Mouse (Mus musculus) liver, embryonic 12.5 days (tissue): ENCODE measurements around the gene Cnpy4. TPM values are rescaled to one million over a fixed set of nuclear protein-coding genes. Genes with fewer than 3 reads are reported as not detected.
A peak's percentile ranks its signal among the peaks of the same experiment; 100 is the strongest.

ENCODE experiments used
- ATAC-seq: fragments of 200-750 bp; cut with Nextera tagmentation; 2 replicates; pipeline ENCODE4 v1.8.0; 2017; ENCODE audit warnings: moderate number of reproducible peaks, mild to moderate bottlenecking, moderate library complexity
- H3K27ac ChIP-seq: fragments of 300-500 bp; sonication (generic); 2 replicates; pipeline ENCODE4 v1.5.1; 2016; ENCODE audit warnings: mild to moderate bottlenecking
- H3K27me3 ChIP-seq: fragments of 300-500 bp; sonication (generic); replicated peaks from 2 replicates; pipeline ENCODE4 v1.6.1; 2016; ENCODE audit warnings: mild to moderate bottlenecking, moderate library complexity
- H3K36me3 ChIP-seq: fragments of 300-500 bp; sonication (generic); 2 replicates; pipeline ENCODE4 v1.6.1; 2016; ENCODE audit warnings: mild to moderate bottlenecking, moderate library complexity
- H3K4me1 ChIP-seq: fragments of 300-500 bp; sonication (generic); 2 replicates; pipeline ENCODE4 v1.6.1; 2016
- H3K4me2 ChIP-seq: fragments of 300-500 bp; sonication (generic); 2 replicates; pipeline ENCODE4 v1.6.1; 2016; ENCODE audit warnings: mild to moderate bottlenecking, moderate library complexity
- H3K4me3 ChIP-seq: fragments of 300-500 bp; sonication (generic); 2 replicates; pipeline ENCODE4 v1.5.1; 2016; ENCODE audit warnings: mild to moderate bottlenecking, moderate library complexity
- H3K9ac ChIP-seq: fragments of 300-500 bp; sonication (generic); 2 replicates; pipeline ENCODE4 v1.6.1; 2016; ENCODE audit warnings: mild to moderate bottlenecking, moderate library complexity
- H3K9me3 ChIP-seq: fragments of 300-500 bp; sonication (generic); replicated peaks from 2 replicates; pipeline ENCODE4 v1.6.1; 2016; ENCODE audit warnings: mild to moderate bottlenecking, moderate library complexity
- WGBS: fragments of 180-500 bp; shearing (Covaris S2); methylation state at CpG from one replicate; pipeline ENCODE4 v1.1.7; 2016; ENCODE audit not compliant: insufficient replicate concordance; 5-methylcytosine and 5-hydroxymethylcytosine counted together
- polyA plus RNA-seq: library from polyadenylated mRNA; unstranded; fragments of >200 nt; fragmentation: Nextera tagmentation; extraction: Ambion mirVana; gene quantifications from 2 replicates; pipeline ENCODE4 v1.2.1, GENCODE M21; 2016

Gene Cnpy4
- polyA plus RNA-seq = 20.3 and 21.3 TPM in 2 replicates

DNA sequence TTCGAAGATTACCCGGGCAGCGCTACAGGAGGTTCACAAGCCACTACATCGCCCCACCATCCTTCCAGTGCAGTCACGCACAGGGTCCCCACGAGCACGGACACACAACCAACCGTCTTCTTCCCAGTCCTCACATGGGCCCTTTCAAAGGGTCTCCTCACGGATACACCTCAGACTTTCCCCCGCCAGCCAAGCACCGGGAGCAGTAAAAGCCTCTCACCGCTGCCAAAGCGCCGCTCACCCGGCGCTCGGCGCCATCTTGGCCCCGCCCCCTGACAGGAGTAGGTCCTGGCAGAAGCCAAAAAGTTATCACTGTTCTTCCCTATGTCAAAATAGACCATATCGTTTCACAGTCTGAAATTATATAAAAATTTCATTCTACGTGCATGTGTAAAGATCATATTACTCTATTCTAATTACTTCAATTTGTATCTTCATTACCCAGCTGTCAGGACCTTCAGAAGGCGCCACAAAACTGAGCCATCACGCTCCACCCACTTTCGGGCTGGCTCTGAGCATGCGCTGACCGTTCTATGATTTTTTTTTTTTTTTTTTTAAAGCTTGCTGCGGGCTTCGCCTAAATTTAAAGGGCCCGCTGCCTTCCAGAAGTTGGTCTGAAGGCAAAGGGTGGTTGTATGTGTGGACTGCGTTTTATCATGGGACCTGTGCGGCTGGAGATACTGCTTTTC lies at the start of gene Cnpy4, which contains the start of gene Taf6:
TSS of gene Cnpy4 (plus strand) at position 536 of the 689 bp plus-strand sequence.
TSS of gene Taf6 (minus strand) at position 502 of the 689 bp plus-strand sequence.
- peak within 1 kb of the TSS; percentile 80 for H3K4me2 ChIP-seq
- H3K27ac ChIP-seq = peak within 1 kb of the TSS; percentile 85
- H3K36me3 ChIP-seq = peaks cover 46% of the 10 kb centered on the region
- H3K4me1 ChIP-seq = peaks cover 34% of the 10 kb centered on the region
- ATAC-seq = peak; percentile 83
- no peaks in the 10 kb centered on the region for H3K27me3 ChIP-seq
- H3K4me3 ChIP-seq = peak within 1 kb of the TSS; percentile 86
- no peaks in the 10 kb centered on the region for H3K9me3 ChIP-seq
- H3K9ac ChIP-seq = peak within 1 kb of the TSS; percentile 85
- under 1% methylated on average over 31 of the region's 31 CpGs for WGBS

DNA sequence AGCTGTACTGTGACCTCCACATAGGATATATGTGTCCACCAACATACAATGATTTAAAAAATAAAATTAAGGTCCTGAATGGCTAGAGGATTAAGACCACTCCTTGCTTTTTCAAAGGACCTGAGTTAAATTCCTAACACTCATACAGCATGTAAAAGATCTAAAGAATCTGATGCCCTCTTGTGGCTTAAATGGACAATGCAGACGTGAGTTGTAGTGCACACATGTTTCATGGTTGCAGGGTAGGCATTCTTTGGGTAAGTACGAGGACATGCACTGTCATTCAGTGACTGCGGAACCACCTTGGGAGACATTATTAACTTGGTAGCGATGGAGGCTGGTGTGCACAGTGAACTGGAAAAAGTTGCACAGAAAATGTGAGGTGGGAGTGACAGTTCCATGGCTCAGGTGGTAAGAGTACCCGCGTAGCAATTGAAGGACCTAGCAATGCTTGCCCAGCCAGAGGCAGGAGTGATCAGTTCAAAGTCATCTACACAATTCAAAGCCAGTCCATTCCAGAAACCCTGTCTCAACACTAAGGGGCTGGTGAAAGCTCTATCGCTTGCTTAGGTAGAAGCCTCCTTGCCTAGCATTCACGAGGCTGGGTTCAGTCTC lies 49.2 kb upstream of the Cnpy4 start:
- peak; percentile 63; the same call in 1 of the 2 replicates for ATAC-seq
- WGBS = 47% methylated on average over 8 of the region's 8 CpGs

DNA sequence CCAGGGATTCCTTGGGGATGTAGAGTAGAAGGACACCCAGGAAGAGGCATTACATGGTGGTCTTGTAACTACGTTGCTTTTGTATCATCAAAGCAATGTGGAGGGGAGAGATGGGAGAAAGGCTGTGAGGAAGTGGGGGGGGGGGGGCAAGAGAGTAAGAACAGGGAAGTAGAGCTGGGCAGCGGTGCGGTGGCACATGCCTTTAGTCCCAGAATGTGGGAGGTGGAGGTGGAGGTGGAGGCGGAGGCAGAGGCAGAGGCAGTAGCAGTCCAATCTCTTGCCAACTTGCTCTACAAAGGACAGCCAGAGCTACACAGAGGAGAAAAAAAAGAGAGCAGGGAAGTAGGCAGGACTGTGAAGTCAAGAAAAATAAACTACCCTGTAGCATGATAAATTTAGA lies 48.7 kb upstream of the Cnpy4 start:
- WGBS = 30% methylated on average over 2 of the region's 4 CpGs
- H3K4me1 ChIP-seq = peaks cover 22% of the 10 kb centered on the region

More for the DNA sequence above, 49.2 kb upstream of the Cnpy4 start:
- Histone ChIP-seq H3K4me3 (no peak overlapping the region), H3K9me3 (no peaks in the 10 kb centered on the region), H3K9ac (no peak overlapping the region), H3K27me3 (no peaks in the 10 kb centered on the region), H3K36me3 (peaks cover 28% of the 10 kb centered on the region), H3K4me1 (peaks cover 22% of the 10 kb centered on the region), H3K4me2 (no peak overlapping the region), H3K27ac (no peak overlapping the region)

DNA sequence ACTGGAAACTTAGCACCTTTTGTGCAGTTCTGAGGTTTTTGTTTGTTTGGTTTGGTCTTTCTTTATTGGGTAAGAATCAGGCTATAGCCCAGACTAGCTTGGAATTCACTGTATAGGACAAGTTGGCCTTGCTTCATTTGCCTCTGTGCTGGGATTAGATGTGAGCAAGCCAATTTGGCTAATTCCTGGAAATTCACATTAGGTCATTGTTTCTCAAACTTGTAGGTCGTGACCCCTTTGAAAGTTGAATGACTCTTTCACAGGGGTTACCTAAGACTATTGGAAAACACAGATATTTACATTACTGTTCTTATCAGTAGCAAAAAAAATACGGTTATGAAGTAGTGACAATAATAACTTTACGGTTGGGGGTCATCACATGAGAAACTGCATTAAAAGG lies 32.9 kb upstream of the Cnpy4 start:
- Histone ChIP-seq H3K4me3 (peak overlapping the region; percentile 84), H3K27me3 (no peaks in the 10 kb centered on the region), H3K36me3 (peaks cover 29% of the 10 kb centered on the region), H3K27ac (no peak overlapping the region), H3K4me1 (peaks cover 15% of the 10 kb centered on the region), H3K9ac (peak overlapping the region; percentile 84; the same call in 1 of the 2 replicates), H3K9me3 (no peaks in the 10 kb centered on the region), H3K4me2 (peak overlapping the region; percentile 79)
- no peak for ATAC-seq
- 58% methylated on average over 3 of the region's 3 CpGs for WGBS

More for the DNA sequence above, 48.7 kb upstream of the Cnpy4 start:
- no peak overlapping the region for H3K4me2 ChIP-seq
- H3K27me3 ChIP-seq = no peaks in the 10 kb centered on the region
- no peak for ATAC-seq
- no peak overlapping the region for H3K9ac ChIP-seq
- no peak overlapping the region for H3K4me3 ChIP-seq
- H3K27ac ChIP-seq = no peak overlapping the region
- H3K36me3 ChIP-seq = peaks cover 27% of the 10 kb centered on the region
- no peaks in the 10 kb centered on the region for H3K9me3 ChIP-seq

GRCm38 (mm10) chr5:138155443-138155976 lies 31.8 kb upstream of the Cnpy4 start, which contains the start of gene Zfp113:
TSS of gene Zfp113 (minus strand) at chr5:138155744.
- peak; percentile 97 for ATAC-seq
- WGBS = under 1% methylated on average over 31 of the region's 31 CpGs
- peak within 1 kb of the TSS; percentile 79 for H3K4me2 ChIP-seq
- peaks cover 19% of the 10 kb centered on the region for H3K4me1 ChIP-seq
- H3K4me3 ChIP-seq = peak within 1 kb of the TSS; percentile 84
- H3K9me3 ChIP-seq = no peaks in the 10 kb centered on the region
- H3K27me3 ChIP-seq = no peaks in the 10 kb centered on the region
- H3K36me3 ChIP-seq = peaks cover 24% of the 10 kb centered on the region
- H3K9ac ChIP-seq = peak within 1 kb of the TSS; percentile 84
- H3K27ac ChIP-seq = peak within 1 kb of the TSS; percentile 82

DNA sequence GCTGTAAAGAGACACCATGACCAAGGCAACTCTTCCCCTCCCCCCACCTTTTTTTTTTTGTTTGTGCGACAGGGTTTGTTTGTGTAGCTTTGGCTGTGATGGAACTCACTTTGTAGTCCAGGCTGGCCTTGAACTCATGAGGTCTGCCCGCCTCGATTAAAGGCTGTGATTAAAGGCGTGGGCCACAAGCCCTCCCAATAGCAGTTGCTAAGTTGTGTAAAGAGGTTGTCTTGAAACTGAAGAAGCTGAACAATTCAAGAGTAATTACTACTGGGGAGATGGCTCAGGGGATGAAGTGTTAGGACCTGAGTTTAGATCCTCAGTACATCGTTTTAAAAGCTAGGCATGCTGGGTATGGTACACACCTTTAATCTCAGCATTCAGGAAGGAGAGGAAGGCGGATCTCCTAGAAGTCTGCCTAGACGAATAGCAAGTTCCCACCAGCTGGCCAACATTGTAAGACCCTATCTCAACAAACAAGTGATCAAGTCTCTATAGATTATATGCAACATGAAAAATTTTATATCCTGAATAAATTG lies 27.0 kb upstream of the Cnpy4 start:
- Histone ChIP-seq H3K9me3 (no peaks in the 10 kb centered on the region), H3K9ac (peak overlapping the region; percentile 80), H3K36me3 (peaks cover 33% of the 10 kb centered on the region), H3K4me3 (peak overlapping the region; percentile 75), H3K4me2 (peak overlapping the region; percentile 81), H3K4me1 (peaks cover 34% of the 10 kb centered on the region), H3K27me3 (no peaks in the 10 kb centered on the region), H3K27ac (peak overlapping the region; percentile 50; the same call in 1 of the 2 replicates)
- WGBS = 64% methylated on average over 7 of the region's 7 CpGs
- no peak for ATAC-seq

DNA sequence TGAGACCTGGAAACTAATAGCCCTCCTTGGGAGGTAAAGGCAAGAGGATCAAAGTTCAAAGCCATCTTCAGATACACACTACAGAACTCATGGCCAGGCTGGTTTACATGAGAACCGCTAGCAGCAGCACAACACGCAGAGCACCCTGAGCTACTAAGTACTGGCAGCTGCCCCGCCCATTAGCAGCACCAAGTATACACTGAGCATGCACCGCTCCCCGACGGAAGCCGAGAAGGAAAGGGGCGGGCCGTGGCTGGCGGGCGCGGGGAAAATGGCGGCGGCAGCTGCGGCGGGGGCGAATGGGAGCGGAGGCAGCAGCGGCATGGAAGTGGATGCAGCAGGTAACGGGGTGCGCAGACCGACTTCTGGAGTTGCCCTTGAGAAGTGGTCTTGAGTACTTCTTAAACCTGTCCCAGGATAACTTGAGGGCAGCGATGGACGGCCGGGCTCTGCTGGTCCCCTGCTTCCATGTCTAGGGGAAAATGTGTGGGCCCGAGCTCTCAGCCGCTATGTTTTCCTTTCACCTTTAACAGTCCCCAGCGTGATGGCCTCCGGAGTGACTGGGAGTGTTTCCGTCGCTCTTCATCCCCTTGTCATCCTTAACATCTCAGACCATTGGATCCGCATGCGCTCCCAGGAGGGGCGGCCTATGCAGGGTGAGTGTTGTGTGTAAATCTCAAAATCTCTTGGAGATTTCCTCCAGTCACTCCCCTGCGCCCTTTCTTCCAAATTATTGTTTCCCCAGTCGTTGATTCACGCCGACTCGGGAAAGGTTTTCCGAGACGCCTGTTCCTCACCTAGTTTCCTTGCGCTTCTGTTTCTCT lies 26.2 kb upstream of the Cnpy4 start, which contains the start of gene Cops6:
TSS of gene Cops6 (plus strand) at position 230 of the 824 bp plus-strand sequence.
- no peaks in the 10 kb centered on the region for H3K9me3 ChIP-seq
- H3K9ac ChIP-seq = peak within 1 kb of the TSS; percentile 80
- H3K36me3 ChIP-seq = peaks cover 40% of the 10 kb centered on the region
- H3K27me3 ChIP-seq = no peaks in the 10 kb centered on the region
- peaks cover 32% of the 10 kb centered on the region for H3K4me1 ChIP-seq
- peak within 1 kb of the TSS; percentile 75 for H3K4me3 ChIP-seq
- WGBS = under 1% methylated on average over 42 of the region's 42 CpGs
- H3K4me2 ChIP-seq = peak within 1 kb of the TSS; percentile 81
- peak; percentile 94 for ATAC-seq
- peak within 1 kb of the TSS; percentile 66 for H3K27ac ChIP-seq

DNA sequence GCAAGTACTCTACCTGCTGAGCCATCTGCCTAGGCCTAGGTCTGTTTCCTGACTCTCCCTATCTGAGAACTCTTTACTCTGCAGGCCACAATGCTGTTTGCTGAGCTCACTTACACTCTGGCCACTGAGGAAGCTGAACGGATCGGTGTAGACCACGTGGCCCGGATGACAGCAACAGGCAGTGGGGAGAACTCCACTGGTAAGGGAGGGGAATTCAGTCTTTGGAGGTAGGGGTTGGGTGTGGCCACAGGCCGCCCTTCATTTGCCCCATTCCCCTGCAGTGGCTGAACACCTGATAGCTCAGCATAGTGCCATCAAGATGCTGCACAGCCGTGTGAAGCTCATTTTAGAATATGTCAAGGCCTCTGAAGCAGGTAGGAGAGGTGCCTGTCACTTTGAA lies 24.2 kb upstream of the Cnpy4 start:
- 69% methylated on average over 6 of the region's 6 CpGs for WGBS
- ATAC-seq = no peak
- H3K36me3 ChIP-seq = peaks cover 60% of the 10 kb centered on the region
- H3K27me3 ChIP-seq = no peaks in the 10 kb centered on the region
- H3K27ac ChIP-seq = peak overlapping the region; percentile 66; the same call in 1 of the 2 replicates
- H3K4me3 ChIP-seq = no peak overlapping the region
- H3K9me3 ChIP-seq = no peaks in the 10 kb centered on the region
- H3K4me2 ChIP-seq = no peak overlapping the region
- peaks cover 39% of the 10 kb centered on the region for H3K4me1 ChIP-seq
- no peak overlapping the region for H3K9ac ChIP-seq

DNA sequence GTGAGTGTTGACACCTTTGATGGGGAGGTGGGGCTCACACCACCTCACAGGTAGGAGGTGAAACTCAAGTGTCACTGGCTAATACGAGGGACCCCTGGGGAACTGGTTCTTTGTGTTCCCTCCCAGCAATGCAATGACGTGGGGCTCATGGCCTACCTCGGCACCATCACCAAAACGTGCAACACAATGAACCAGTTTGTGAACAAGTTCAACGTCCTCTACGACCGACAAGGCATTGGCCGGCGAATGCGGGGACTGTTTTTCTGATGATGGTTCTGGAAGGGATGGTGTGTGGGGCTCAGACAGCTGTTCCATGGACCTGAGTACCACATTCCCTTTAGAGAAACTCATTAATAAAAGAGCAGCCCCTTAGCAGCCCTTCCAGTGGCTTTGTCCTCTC lies 23.7 kb upstream of the Cnpy4 start:
- no peak overlapping the region for H3K4me2 ChIP-seq
- no peak overlapping the region for H3K9ac ChIP-seq
- no peak for ATAC-seq
- H3K36me3 ChIP-seq = peaks cover 66% of the 10 kb centered on the region
- 77% methylated on average over 10 of the region's 10 CpGs for WGBS
- H3K9me3 ChIP-seq = no peaks in the 10 kb centered on the region
- H3K27ac ChIP-seq = no peak overlapping the region
- H3K27me3 ChIP-seq = no peaks in the 10 kb centered on the region
- peaks cover 45% of the 10 kb centered on the region for H3K4me1 ChIP-seq
- no peak overlapping the region for H3K4me3 ChIP-seq

DNA sequence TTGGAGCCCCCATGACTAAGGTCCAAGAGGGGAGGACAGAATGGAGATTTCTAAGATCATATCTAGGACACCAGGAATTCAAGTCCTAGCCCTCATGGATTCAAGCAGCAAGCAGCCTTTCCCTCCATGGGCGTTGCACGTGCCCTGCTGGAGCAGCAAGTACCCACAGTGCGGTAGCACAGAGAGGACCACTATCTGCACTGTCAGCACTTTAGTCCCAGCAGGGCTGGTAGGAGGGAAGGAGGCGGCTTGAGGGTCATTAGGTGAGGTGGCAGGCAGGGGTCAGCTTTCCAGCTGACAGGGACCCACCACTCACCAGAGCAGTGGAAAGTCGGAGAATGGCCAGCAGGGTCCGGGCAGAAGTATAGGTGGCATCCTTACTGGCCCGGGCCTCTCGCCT lies 21.7 kb upstream of the Cnpy4 start:
- WGBS = 87% methylated on average over 8 of the region's 8 CpGs
- H3K27me3 ChIP-seq = no peaks in the 10 kb centered on the region

DNA sequence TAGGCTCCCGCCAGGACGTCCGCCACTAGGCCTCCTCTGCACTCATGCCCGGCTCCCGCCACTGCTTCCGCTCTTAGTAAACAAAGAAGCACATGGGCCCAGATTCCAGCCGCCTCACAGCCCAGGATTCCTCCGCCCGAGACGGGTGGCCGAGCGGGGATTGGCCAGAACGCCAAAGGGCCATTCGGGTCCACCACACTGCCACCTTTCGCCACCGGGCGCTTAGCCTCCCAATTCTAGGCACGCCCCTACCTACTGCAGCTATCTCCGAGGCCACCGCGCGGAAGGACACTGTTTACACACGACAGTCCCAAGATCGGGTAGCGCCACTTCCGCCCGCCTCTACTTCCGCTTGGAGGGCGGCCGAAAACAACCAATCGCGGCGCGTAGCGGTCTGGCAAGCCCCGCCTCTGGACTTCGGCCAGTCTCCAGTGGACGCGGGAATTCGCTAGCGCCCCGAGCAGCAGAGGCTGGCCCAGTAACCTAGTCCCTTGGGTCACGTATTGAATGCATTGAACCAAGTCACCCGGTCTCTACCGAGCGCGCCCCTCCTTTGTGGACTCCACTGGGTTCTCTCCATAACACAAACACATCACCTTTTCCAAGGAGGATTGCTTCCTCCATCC lies 16.2 kb upstream of the Cnpy4 start:
- no peaks in the 10 kb centered on the region for H3K9me3 ChIP-seq
- WGBS = under 1% methylated on average over 47 of the region's 47 CpGs
- peak overlapping the region; percentile 85 for H3K4me3 ChIP-seq
- H3K27ac ChIP-seq = peak overlapping the region; percentile 99
- peak overlapping the region; percentile 94 for H3K9ac ChIP-seq
- peak overlapping the region; percentile 92 for H3K4me2 ChIP-seq
- no peaks in the 10 kb centered on the region for H3K27me3 ChIP-seq
- ATAC-seq = peak; percentile 80
- H3K36me3 ChIP-seq = peaks cover 68% of the 10 kb centered on the region
- H3K4me1 ChIP-seq = peaks cover 49% of the 10 kb centered on the region

More for the DNA sequence above, 21.7 kb upstream of the Cnpy4 start:
- Histone ChIP-seq H3K4me1 (peaks cover 57% of the 10 kb centered on the region), H3K9me3 (no peaks in the 10 kb centered on the region), H3K36me3 (peaks cover 84% of the 10 kb centered on the region), H3K4me2 (no peak overlapping the region), H3K4me3 (no peak overlapping the region), H3K9ac (no peak overlapping the region), H3K27ac (no peak overlapping the region)
- no peak for ATAC-seq
